Mouse (Mus musculus): ENCODE results near the gene Nicn1.

Nicn1 gene

GRCm38 (mm10) chr9:108338886-108339781 is 48.9 kb downstream of the Nicn1 start, which contains the start of gene Gpx1:
Gpx1 (plus strand) TSS chr9:108338903.
- peak; percentile 93 for DNase-seq

GRCm38 (mm10) chr9:108339886-108340257 is 49.6 kb downstream of the Nicn1 start:
- peak; percentile 31 for DNase-seq

- peak; percentile 24 for DNase-seq
Measured at GRCm38 (mm10) chr9:108340258-108341138, 50.3 kb downstream of the Nicn1 start.

GRCm38 (mm10) chr9:108341139-108341475 is 50.9 kb downstream of the Nicn1 start:
- DNase-seq = no peak

GRCm38 (mm10) chr9:108341801-108342200 is 51.6 kb downstream of the Nicn1 start:
- peak; percentile 11 for DNase-seq

- DNase-seq = peak; percentile 31
Measured at GRCm38 (mm10) chr9:108342301-108342831, 52.1 kb downstream of the Nicn1 start.

GRCm38 (mm10) chr9:108343331-108343730 is 53.1 kb downstream of the Nicn1 start:
- no peak for DNase-seq

GRCm38 (mm10) chr9:108343835-108344234 is 53.6 kb downstream of the Nicn1 start:
- no peak for DNase-seq

- DNase-seq = no peak
Measured at GRCm38 (mm10) chr9:108344471-108344870, 54.2 kb downstream of the Nicn1 start.
